Mouse (Mus musculus) bone marrow macrophage, adult 2 months (primary cell): ENCODE measurements around the gene Dnah8.

ENCODE experiments used
- CTCF ChIP-seq: IDR thresholded peaks from 2 replicates; pipeline ENCODE4 v1.5.1; 2012; ENCODE audit warnings: low read depth, mild to moderate bottlenecking, low read length, moderate library complexity
- POLR2A ChIP-seq: IDR thresholded peaks from 2 replicates; pipeline ENCODE4 v1.6.1; 2012; ENCODE audit warnings: mild to moderate bottlenecking, low read depth, low read length, borderline replicate concordance

DNA sequence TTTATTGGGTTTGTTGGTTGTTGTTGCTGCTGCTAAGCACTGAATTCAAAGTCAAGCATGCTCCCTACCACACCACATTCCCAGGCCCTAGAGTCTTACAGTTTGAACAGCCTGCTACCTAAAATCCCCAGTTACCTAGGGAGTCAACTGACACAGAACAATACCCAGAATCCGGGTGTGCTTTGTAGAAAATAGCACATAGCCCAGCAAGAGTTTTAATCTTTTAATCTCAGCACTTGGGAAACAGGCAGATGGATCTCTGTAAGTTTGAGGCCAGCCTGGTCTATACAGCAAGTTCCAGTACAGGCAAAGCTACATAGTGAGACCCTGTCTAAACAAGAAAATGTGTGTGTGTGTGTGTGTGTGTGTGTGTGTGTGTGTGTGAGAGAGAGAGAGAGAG, 13.4 kb upstream of the Dnah8 start:
- TF ChIP-seq CTCF (no peak), POLR2A (no peak)
